In the genomic region with DNA sequence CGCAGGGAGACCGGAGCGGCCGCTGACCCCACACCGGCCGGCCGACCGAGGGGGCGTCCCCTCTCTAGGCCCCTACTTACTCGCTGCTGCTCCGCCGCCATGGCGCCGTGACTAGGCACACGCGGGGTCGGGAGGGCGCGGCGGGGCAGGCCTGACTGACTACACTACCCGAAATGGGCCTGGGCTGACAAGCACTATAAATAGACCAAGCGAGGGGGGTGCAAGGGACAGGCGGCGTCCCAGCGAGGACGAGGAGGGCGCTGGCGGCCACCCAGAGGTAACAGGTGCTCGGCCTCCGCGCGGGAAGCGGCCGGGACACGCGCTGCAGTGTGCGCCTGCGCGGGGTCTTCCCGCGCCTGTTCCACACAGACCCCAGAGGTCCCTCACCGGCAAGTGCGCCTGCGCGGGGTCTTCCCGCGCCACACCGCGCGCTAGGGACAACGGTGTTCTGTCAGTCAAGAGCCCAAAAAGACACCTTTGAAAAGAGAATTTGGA, we compare ENCODE assay signal across 8 mouse cellular contexts. TPM values are rescaled to one million over a fixed set of nuclear protein-coding genes. Genes with fewer than 3 reads are reported as not detected.
A peak's percentile ranks its signal among the peaks of the same experiment; 100 is the strongest.
DNase-seq lines count a peak whose midpoint lies in the region; ATAC-seq lines count a peak whose summit lies in the region.

No protein-coding gene starts in this region.

- H3K4me2 ChIP-seq in hindbrain, embryonic 11.5 days (replicated peaks; ENCODE audit: low read depth, low read length) = peak overlapping the region; percentile 82

- peak; percentile 35 to 51 for DNase-seq in adrenal gland, adult 18-20 months (ENCODE audit: low spot score in 2 of 2)
- DNase-seq in cerebellum, postnatal 14 days = peak; percentile 96
- DNase-seq in frontal cortex, postnatal 14 days (ENCODE audit: low spot score in 2 of 2) = peak; percentile 57 to 61
- peak; percentile 95 for DNase-seq in hindbrain, embryonic 11.5 days (ENCODE audit: low spot score)
- peak; percentile 53 to 60 for DNase-seq in layer of hippocampus, postnatal 25 days (ENCODE audit: extremely low spot score in 1 of 2, low spot score in 1 of 2)
- DNase-seq in lung, postnatal 4 days = peak; percentile 50 to 66
- DNase-seq in right cerebral cortex, postnatal 10 days (ENCODE audit: low spot score in 2 of 2) = peak; percentile 86 to 88

- no peaks in the 10 kb centered on the region for H3K27me3 ChIP-seq in hindbrain, embryonic 11.5 days (ENCODE audit: control insufficient read depth, insufficient read depth, low read length)

- H3K36me3 ChIP-seq in hindbrain, embryonic 11.5 days (ENCODE audit: control insufficient read depth, insufficient read depth, low read length) = no peaks in the 10 kb centered on the region

- H3K9ac ChIP-seq in hindbrain, embryonic 11.5 days (ENCODE audit: low read depth, low read length) = peak overlapping the region; percentile 63

- H3K4me1 ChIP-seq in hindbrain, embryonic 11.5 days (replicated peaks; ENCODE audit: control insufficient read depth, insufficient read depth, low read length) = no peaks in the 10 kb centered on the region

- peak; percentile 92 for ATAC-seq in hindbrain, embryonic 11.5 days (ENCODE audit: low FRiP score)
- no peak for ATAC-seq in activated CD4-positive, CD25-positive, alpha-beta regulatory T cell, adult 4 months

- H3K27ac ChIP-seq in hindbrain, embryonic 11.5 days (ENCODE audit: low read depth, low read length) = no peak overlapping the region

- under 1% methylated on average over 46 of the region's 51 CpGs for WGBS in hindbrain, embryonic 11.5 days

- peak overlapping the region; percentile 41 for H3K4me3 ChIP-seq in hindbrain, embryonic 11.5 days (ENCODE audit: low read depth, low read length)

- H3K9me3 ChIP-seq in hindbrain, embryonic 11.5 days (ENCODE audit: control insufficient read depth, low read length) = no peaks in the 10 kb centered on the region

RNA-seq across cellular contexts. Expression of gene Kbtbd12, which starts 10.4 kb away (rescaled TPM):
- 1 to 10 TPM in 1 of 2 experiments, under 1 TPM in 1; 0.89 to 3.0 TPM for total RNA-seq in adrenal gland, adult 18-20 months (2021)
- not detected in 2 replicates for polyA plus RNA-seq in hindbrain, embryonic 11.5 days (2014; fragmentation: Nextera tagmentation; extraction: Ambion mirVana)
- total RNA-seq in layer of hippocampus, postnatal 25 days (2021) = under 1 TPM in 1 of 2 experiments, not detected in 1; 0.25 TPM
- polyA plus RNA-seq in activated CD4-positive, CD25-positive, alpha-beta regulatory T cell, adult 4 months (2017; shearing (Covaris generic)) = not detected

Comparison
In these comparisons a context has a peak if more than half of its experiments do, and no peak if none do; other contexts are left out.
1. DNase-seq: peak in every context shown above with its lines; median percentile 96 in cerebellum, postnatal 14 days; 95 in hindbrain, embryonic 11.5 days; 87 in right cerebral cortex, postnatal 10 days; 59 in frontal cortex, postnatal 14 days; 58 in lung, postnatal 4 days; 56 in layer of hippocampus, postnatal 25 days; 43 in adrenal gland, adult 18-20 months.